Comparison of ENCODE assay signal across 23 mouse cellular contexts in genomic region chr13:73279196-73279595, GRCm38 (mm10). TPM values are rescaled to one million over a fixed set of nuclear protein-coding genes. Genes with fewer than 3 reads are reported as not detected.
DNase-seq lines count a peak whose midpoint lies in the region; ATAC-seq and TF ChIP-seq lines count a peak whose summit lies in the region.
"Had no signal": no experiment of that assay in that cellular context is flagged by ENCODE, and none has a peak within 500 bp of the region (broad histone marks: within the 10 kb centered on the region; RNA-seq: fewer than 3 reads in every experiment).

No protein-coding gene starts in this region.

- peak; percentile 35 for DNase-seq in embryonic facial prominence, embryonic 14.5 days (ENCODE audit: low spot score)
- DNase-seq in embryonic facial prominence, embryonic 10.5 days (ENCODE audit: low spot score), result no peak
- DNase-seq in midbrain, embryonic 11.5 days (ENCODE audit: low spot score, missing footprints), result peak; percentile 33
- no peak for DNase-seq in midbrain, embryonic 10.5 days (ENCODE audit: low spot score)
- no peak for DNase-seq in cerebellum, adult 9-10 months
- DNase-seq in spleen, postnatal 10 days (ENCODE audit: low spot score in 2 of 2), result no peak
- DNase-seq: adrenal gland, postnatal 14 days; cerebellum, adult 11-12 months; cerebellum, adult 9-11 months; cerebellum, postnatal 36 days; gastrocnemius, adult 2 months; gastrocnemius, postnatal 25 days; heart, adult 11 months had no signal

- no peaks in the 10 kb centered on the region for H3K4me1 ChIP-seq in embryonic facial prominence, embryonic 14.5 days (ENCODE audit: control insufficient read depth, insufficient read depth, low read length)
- H3K4me1 ChIP-seq in embryonic facial prominence, embryonic 10.5 days, result peaks cover 5% of the 10 kb centered on the region; the same call in 1 of the 2 replicates
- H3K4me1 ChIP-seq in midbrain, embryonic 11.5 days (ENCODE audit: control insufficient read depth, insufficient read depth, low read length), result no peaks in the 10 kb centered on the region
- H3K4me1 ChIP-seq in midbrain, embryonic 10.5 days, result no peaks in the 10 kb centered on the region
- no peaks in the 10 kb centered on the region for H3K4me1 ChIP-seq in intestine, postnatal 0 days (replicated peaks; ENCODE audit: control insufficient read depth, insufficient read depth, low read length)
- no peaks in the 10 kb centered on the region for H3K4me1 ChIP-seq in stomach, embryonic 16.5 days (ENCODE audit: control insufficient read depth, insufficient read depth, low read length)
- H3K4me1 ChIP-seq: embryonic facial prominence, embryonic 15.5 days; hindbrain, embryonic 15.5 days had no signal

- H3K27me3 ChIP-seq in embryonic facial prominence, embryonic 14.5 days (replicated peaks; ENCODE audit: control insufficient read depth, insufficient read depth, low read length), result peaks cover 8% of the 10 kb centered on the region
- peaks cover 24% of the 10 kb centered on the region for H3K27me3 ChIP-seq in embryonic facial prominence, embryonic 10.5 days (replicated peaks; ENCODE audit: low read depth, poor library complexity, severe bottlenecking)
- no peaks in the 10 kb centered on the region; the same call in none of the 2 replicates for H3K27me3 ChIP-seq in midbrain, embryonic 11.5 days (ENCODE audit: control insufficient read depth, insufficient read depth, low read length)
- H3K27me3 ChIP-seq in midbrain, embryonic 10.5 days (ENCODE audit: low read depth, poor library complexity, severe bottlenecking), result peaks cover 39% of the 10 kb centered on the region
- peaks cover 2% of the 10 kb centered on the region; the same call in 1 of the 2 replicates for H3K27me3 ChIP-seq in intestine, postnatal 0 days (replicated peaks; ENCODE audit: control insufficient read depth, insufficient read depth, low read length)
- peaks cover 3% of the 10 kb centered on the region; the same call in 1 of the 2 replicates for H3K27me3 ChIP-seq in stomach, embryonic 16.5 days (ENCODE audit: control insufficient read depth, insufficient read depth, low read length)

- no peaks in the 10 kb centered on the region for H3K36me3 ChIP-seq in embryonic facial prominence, embryonic 14.5 days (ENCODE audit: control insufficient read depth, insufficient read depth, low read length)
- no peaks in the 10 kb centered on the region for H3K36me3 ChIP-seq in embryonic facial prominence, embryonic 10.5 days (replicated peaks)
- no peaks in the 10 kb centered on the region for H3K36me3 ChIP-seq in midbrain, embryonic 11.5 days (ENCODE audit: control insufficient read depth, insufficient read depth, low read length)
- no peaks in the 10 kb centered on the region for H3K36me3 ChIP-seq in midbrain, embryonic 10.5 days
- H3K36me3 ChIP-seq in intestine, postnatal 0 days (ENCODE audit: control insufficient read depth, insufficient read depth), result no peaks in the 10 kb centered on the region
- no peaks in the 10 kb centered on the region for H3K36me3 ChIP-seq in stomach, embryonic 16.5 days (ENCODE audit: control insufficient read depth, insufficient read depth, low read length)
- H3K36me3 ChIP-seq: embryonic facial prominence, embryonic 15.5 days; forebrain, embryonic 10.5 days; heart, embryonic 15.5 days; hindbrain, embryonic 15.5 days had no signal

- H3K27ac ChIP-seq in embryonic facial prominence, embryonic 14.5 days (replicated peaks; ENCODE audit: low read depth, low read length), result no peak overlapping the region
- no peak overlapping the region for H3K27ac ChIP-seq in embryonic facial prominence, embryonic 10.5 days (replicated peaks)
- no peak overlapping the region for H3K27ac ChIP-seq in midbrain, embryonic 11.5 days (ENCODE audit: low read depth, low read length)
- H3K27ac ChIP-seq in midbrain, embryonic 10.5 days (replicated peaks), result no peak overlapping the region
- H3K27ac ChIP-seq in intestine, postnatal 0 days (ENCODE audit: low read depth, low read length), result peak overlapping the region; percentile 41
- no peak overlapping the region for H3K27ac ChIP-seq in stomach, embryonic 16.5 days (ENCODE audit: low read length)
- H3K27ac ChIP-seq: embryonic facial prominence, embryonic 15.5 days; forebrain, embryonic 10.5 days; gastrocnemius, adult 2 months; heart, embryonic 15.5 days; hindbrain, embryonic 15.5 days had no signal

- H3K4me2 ChIP-seq in embryonic facial prominence, embryonic 14.5 days (ENCODE audit: low read depth, low read length), result no peak overlapping the region
- H3K4me2 ChIP-seq in midbrain, embryonic 11.5 days, result no peak overlapping the region
- H3K4me2 ChIP-seq in intestine, postnatal 0 days (replicated peaks; ENCODE audit: low read depth), result no peak overlapping the region
- no peak overlapping the region for H3K4me2 ChIP-seq in stomach, embryonic 16.5 days (ENCODE audit: low read depth, low read length)
- H3K4me2 ChIP-seq: embryonic facial prominence, embryonic 15.5 days; heart, embryonic 11.5 days; heart, embryonic 15.5 days; hindbrain, embryonic 15.5 days had no signal

- 38% methylated on average over 1 of the region's 1 CpGs for WGBS in embryonic facial prominence, embryonic 14.5 days
- WGBS in embryonic facial prominence, embryonic 10.5 days, result 60% methylated on average over 1 of the region's 1 CpGs
- WGBS in midbrain, embryonic 11.5 days, result 85% methylated on average over 1 of the region's 1 CpGs
- 88% methylated on average over 1 of the region's 1 CpGs for WGBS in midbrain, embryonic 10.5 days
- 49% methylated on average over 1 of the region's 1 CpGs for WGBS in intestine, postnatal 0 days
- 78% methylated on average over 1 of the region's 1 CpGs for WGBS in stomach, embryonic 16.5 days

- no peaks in the 10 kb centered on the region for H3K9me3 ChIP-seq in embryonic facial prominence, embryonic 14.5 days (ENCODE audit: control insufficient read depth, low read length)
- no peaks in the 10 kb centered on the region for H3K9me3 ChIP-seq in embryonic facial prominence, embryonic 10.5 days
- H3K9me3 ChIP-seq in midbrain, embryonic 11.5 days (ENCODE audit: control insufficient read depth, low read length), result no peaks in the 10 kb centered on the region
- H3K9me3 ChIP-seq in midbrain, embryonic 10.5 days (replicated peaks), result no peaks in the 10 kb centered on the region
- H3K9me3 ChIP-seq in intestine, postnatal 0 days (ENCODE audit: control insufficient read depth), result no peaks in the 10 kb centered on the region
- no peaks in the 10 kb centered on the region for H3K9me3 ChIP-seq in stomach, embryonic 16.5 days (replicated peaks; ENCODE audit: control insufficient read depth, low read length)
- H3K9me3 ChIP-seq: embryonic facial prominence, embryonic 15.5 days; forebrain, embryonic 10.5 days; heart, embryonic 15.5 days; hindbrain, embryonic 15.5 days had no signal

- no peak overlapping the region for H3K9ac ChIP-seq in embryonic facial prominence, embryonic 14.5 days (ENCODE audit: low read depth, low read length)
- H3K9ac ChIP-seq in midbrain, embryonic 11.5 days (ENCODE audit: low read length), result no peak overlapping the region
- no peak overlapping the region for H3K9ac ChIP-seq in intestine, postnatal 0 days (ENCODE audit: low read depth, low read length)
- no peak overlapping the region for H3K9ac ChIP-seq in stomach, embryonic 16.5 days (ENCODE audit: low read length)
- H3K9ac ChIP-seq: embryonic facial prominence, embryonic 15.5 days; heart, embryonic 15.5 days; hindbrain, embryonic 15.5 days had no signal

- H3K4me3 ChIP-seq in embryonic facial prominence, embryonic 14.5 days (ENCODE audit: low read depth, low read length), result no peak overlapping the region
- no peak overlapping the region for H3K4me3 ChIP-seq in embryonic facial prominence, embryonic 10.5 days
- no peak overlapping the region for H3K4me3 ChIP-seq in midbrain, embryonic 11.5 days (ENCODE audit: low read depth, low read length)
- no peak overlapping the region for H3K4me3 ChIP-seq in midbrain, embryonic 10.5 days
- no peak overlapping the region for H3K4me3 ChIP-seq in intestine, postnatal 0 days (ENCODE audit: low read depth, low read length)
- H3K4me3 ChIP-seq in stomach, embryonic 16.5 days (replicated peaks; ENCODE audit: low read length), result no peak overlapping the region
- H3K4me3 ChIP-seq: embryonic facial prominence, embryonic 15.5 days; erythroblast, embryonic 14.5 days; forebrain, embryonic 10.5 days; gastrocnemius, adult 2 months; heart, embryonic 15.5 days; hindbrain, embryonic 15.5 days had no signal

- TF ChIP-seq CTCF in intestine, postnatal 0 days (IDR thresholded peaks at IDR 0.05; ENCODE audit: low read depth), result no peak

- ATAC-seq in embryonic facial prominence, embryonic 14.5 days (ENCODE audit: low read depth), result 0 out of 2 replicates have a peak, but pooled peaks have one; percentile 30
- ATAC-seq in midbrain, embryonic 11.5 days (ENCODE audit: low FRiP score), result no peak
- peak; percentile 96 for ATAC-seq in intestine, postnatal 0 days
- ATAC-seq in stomach, embryonic 16.5 days (ENCODE audit: insufficient read depth, low FRiP score), result peak; percentile 71
- ATAC-seq: forebrain, embryonic 14.5 days had no signal

RNA-seq across cellular contexts. Expression of gene Irx4, which starts 18.9 kb away (rescaled TPM):
- polyA plus RNA-seq in embryonic facial prominence, embryonic 14.5 days (2014; fragmentation: Nextera tagmentation; extraction: Ambion mirVana), result 4.6 and 7.5 TPM in 2 replicates
- polyA plus RNA-seq in embryonic facial prominence, embryonic 10.5 days (2016; fragmentation: Nextera tagmentation; extraction: Ambion mirVana), result 3.8 and 4.1 TPM in 2 replicates
- 0.41 and 0.87 TPM in 2 replicates for polyA plus RNA-seq in midbrain, embryonic 11.5 days (2014; fragmentation: Nextera tagmentation; extraction: Ambion mirVana)
- polyA plus RNA-seq in midbrain, embryonic 10.5 days (2016; fragmentation: Nextera tagmentation; extraction: Ambion mirVana), result 1.3 and 1.7 TPM in 2 replicates
- polyA plus RNA-seq in intestine, postnatal 0 days (2015; fragmentation: Nextera tagmentation; extraction: Ambion mirVana), result 0.27 and 0.38 TPM in 2 replicates
- polyA plus RNA-seq in stomach, embryonic 16.5 days (2015; fragmentation: Nextera tagmentation; extraction: Ambion mirVana), result 0.05 and 0.12 TPM in 2 replicates
- polyA plus RNA-seq: C2C12; erythroblast, embryonic 14.5 days had no signal

RNA-seq across cellular contexts. Expression of gene Mrpl36, which starts 49.1 kb away (rescaled TPM):
- polyA plus RNA-seq in embryonic facial prominence, embryonic 14.5 days (2014; fragmentation: Nextera tagmentation; extraction: Ambion mirVana), result 103 and 115 TPM in 2 replicates
- 135 and 140 TPM in 2 replicates for polyA plus RNA-seq in embryonic facial prominence, embryonic 10.5 days (2016; fragmentation: Nextera tagmentation; extraction: Ambion mirVana)
- polyA plus RNA-seq in midbrain, embryonic 11.5 days (2014; fragmentation: Nextera tagmentation; extraction: Ambion mirVana), result 125 and 128 TPM in 2 replicates
- 130 and 149 TPM in 2 replicates for polyA plus RNA-seq in midbrain, embryonic 10.5 days (2016; fragmentation: Nextera tagmentation; extraction: Ambion mirVana)
- polyA plus RNA-seq in intestine, postnatal 0 days (2015; fragmentation: Nextera tagmentation; extraction: Ambion mirVana), result 117 and 118 TPM in 2 replicates
- 122 and 125 TPM in 2 replicates for polyA plus RNA-seq in stomach, embryonic 16.5 days (2015; fragmentation: Nextera tagmentation; extraction: Ambion mirVana)

RNA-seq across cellular contexts. Expression of gene Ndufs6, which starts 49.1 kb away (rescaled TPM):
- polyA plus RNA-seq in embryonic facial prominence, embryonic 14.5 days (2014; fragmentation: Nextera tagmentation; extraction: Ambion mirVana), result 347 and 386 TPM in 2 replicates
- 401 and 406 TPM in 2 replicates for polyA plus RNA-seq in embryonic facial prominence, embryonic 10.5 days (2016; fragmentation: Nextera tagmentation; extraction: Ambion mirVana)
- polyA plus RNA-seq in midbrain, embryonic 11.5 days (2014; fragmentation: Nextera tagmentation; extraction: Ambion mirVana), result 305 and 326 TPM in 2 replicates
- polyA plus RNA-seq in midbrain, embryonic 10.5 days (2016; fragmentation: Nextera tagmentation; extraction: Ambion mirVana), result 386 and 389 TPM in 2 replicates
- polyA plus RNA-seq in intestine, postnatal 0 days (2015; fragmentation: Nextera tagmentation; extraction: Ambion mirVana), result 555 and 577 TPM in 2 replicates
- polyA plus RNA-seq in stomach, embryonic 16.5 days (2015; fragmentation: Nextera tagmentation; extraction: Ambion mirVana), result 368 and 371 TPM in 2 replicates

Comparison
In these comparisons a context has a peak if more than half of its experiments do, and no peak if none do; other contexts are left out.
1. DNase-seq: peak in embryonic facial prominence, embryonic 14.5 days (single experiment) and midbrain, embryonic 11.5 days (single experiment); none in embryonic facial prominence, embryonic 10.5 days (single experiment), midbrain, embryonic 10.5 days (single experiment), cerebellum, adult 9-10 months (single experiment) and spleen, postnatal 10 days (0 of 2).